Mouse (Mus musculus) CD4-positive, CD25-positive, alpha-beta regulatory T cell, adult 2 months (primary cell): ENCODE measurements around the gene Isyna1.
A peak's percentile ranks its signal among the peaks of the same experiment; 100 is the strongest.
"Not testable (repeated sequence)": the region's sequence is repeated elsewhere in the genome, so short reads cannot be mapped to it uniquely, and the experiment has no call there.

Experiments used
- DNase-seq: peaks from one replicate; pipeline ENCODE4 v3.0.0-alpha.2; 2012; ENCODE audit warnings: low read depth, low spot score

The Isyna1 gene

DNA sequence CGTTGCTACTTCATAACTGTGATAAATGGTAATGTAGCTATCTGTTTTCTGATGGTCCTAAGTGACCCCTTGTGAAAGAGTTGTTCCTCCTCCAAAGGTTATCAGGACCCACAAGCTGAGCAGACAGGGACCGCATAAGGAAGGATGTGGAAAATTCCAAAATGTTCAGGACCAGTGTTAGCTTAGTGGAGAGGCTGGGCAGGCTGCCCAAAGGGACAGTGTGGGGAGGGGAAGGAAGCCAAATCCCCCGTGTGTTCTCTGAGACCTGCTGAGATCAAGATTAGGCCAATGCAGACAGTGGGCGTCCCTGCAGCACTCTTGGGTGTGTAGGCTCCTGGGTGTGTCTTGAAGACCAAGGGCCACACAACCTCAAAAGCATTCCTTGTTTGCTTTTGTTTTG, 19.3 kb upstream of the Isyna1 start:
- no peak for DNase-seq

DNA sequence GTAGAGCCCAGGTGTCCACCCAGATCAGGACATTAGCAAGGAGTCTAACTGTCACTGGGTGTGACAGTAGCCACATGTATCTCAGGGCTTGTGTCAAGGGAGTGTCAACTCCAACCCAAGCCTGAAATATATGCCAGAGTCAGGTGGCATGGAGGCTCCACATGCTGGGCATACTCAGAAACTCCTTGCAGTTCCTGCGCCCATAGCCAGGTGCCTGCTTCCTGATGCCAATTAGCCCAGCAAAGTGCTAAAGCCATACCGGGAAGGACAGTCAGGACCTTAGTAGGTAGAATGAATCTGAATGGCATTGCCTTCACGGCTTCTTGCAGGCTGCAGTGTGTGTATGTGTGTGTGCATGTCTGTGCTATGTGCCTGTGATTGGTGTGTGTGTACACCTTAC, 17.0 kb upstream of the Isyna1 start:
- DNase-seq = no peak

DNA sequence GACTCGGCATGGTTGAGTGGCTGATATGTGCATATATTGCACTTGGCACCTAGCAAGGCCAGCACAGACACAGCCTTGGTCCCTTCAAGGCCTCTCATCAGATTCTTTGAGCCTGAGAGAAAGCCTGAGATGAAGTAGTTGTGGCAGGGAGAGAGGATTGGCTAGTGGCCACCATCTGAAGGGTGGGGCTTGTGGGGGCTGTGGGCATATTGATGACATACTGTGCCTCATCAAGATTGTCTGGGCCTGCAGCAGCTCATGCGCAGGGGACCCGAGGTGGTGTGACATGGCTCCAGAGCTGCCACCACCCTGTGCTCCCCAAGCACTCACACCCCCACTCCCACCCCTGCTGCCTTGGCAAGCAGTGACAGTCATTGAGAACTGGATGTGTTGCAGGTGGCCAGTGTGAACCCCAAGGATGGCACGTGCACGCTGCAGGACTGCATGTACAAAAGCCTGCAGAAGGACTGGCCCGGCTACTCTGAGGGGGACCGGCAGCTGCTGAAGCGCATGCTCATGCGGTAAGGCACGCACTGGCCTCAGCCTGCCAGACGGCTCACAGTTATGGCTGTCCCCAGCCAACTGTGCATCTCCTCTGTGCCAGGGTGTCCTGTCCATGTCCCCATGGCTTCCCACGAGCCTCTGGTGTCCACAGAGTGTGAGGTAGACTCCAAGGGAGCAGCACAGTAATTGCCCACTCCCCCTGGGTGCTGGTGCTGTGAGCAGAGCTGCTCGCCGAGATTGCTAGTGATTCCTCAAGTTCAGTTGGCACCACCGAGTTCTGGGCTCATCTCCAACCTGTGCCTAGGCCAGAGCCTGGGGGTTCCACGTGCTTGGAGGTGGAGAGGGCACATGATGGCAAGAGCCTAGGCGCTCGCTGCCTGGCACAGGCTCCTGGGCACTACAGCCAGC, 10.4 kb upstream of the Isyna1 start:
- no peak for DNase-seq

DNA sequence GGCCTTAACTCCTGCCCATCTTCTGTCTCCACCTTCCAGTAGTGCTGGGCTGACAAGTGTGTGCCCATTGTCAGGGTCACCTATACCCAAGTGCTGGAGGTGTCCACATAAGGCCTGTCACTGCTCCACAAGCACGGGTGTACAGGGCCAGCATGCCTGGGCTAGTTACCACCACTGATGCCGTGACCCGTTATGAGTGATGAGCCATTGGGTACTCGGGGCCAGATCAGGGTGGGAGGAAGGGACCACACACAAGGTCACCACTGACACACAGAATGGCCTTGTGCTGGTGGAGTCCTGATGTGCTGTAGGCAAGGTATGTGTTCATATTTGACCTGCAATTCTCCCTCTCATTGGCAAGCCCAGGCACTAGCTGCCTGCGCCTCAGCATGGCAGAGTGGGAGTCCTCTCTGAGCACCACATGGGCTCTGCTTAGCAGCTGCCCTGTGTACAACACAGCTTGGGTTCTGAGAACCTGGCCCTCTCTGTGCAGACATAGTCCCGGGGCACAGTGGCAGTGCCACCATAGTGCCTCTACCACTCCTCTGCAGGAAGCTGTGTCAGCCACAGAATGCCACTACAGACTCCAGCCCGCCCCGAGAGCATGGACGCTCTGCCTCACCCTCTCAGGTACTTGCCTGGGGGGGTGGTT, 9.4 kb upstream of the Isyna1 start:
- no peak for DNase-seq

DNA sequence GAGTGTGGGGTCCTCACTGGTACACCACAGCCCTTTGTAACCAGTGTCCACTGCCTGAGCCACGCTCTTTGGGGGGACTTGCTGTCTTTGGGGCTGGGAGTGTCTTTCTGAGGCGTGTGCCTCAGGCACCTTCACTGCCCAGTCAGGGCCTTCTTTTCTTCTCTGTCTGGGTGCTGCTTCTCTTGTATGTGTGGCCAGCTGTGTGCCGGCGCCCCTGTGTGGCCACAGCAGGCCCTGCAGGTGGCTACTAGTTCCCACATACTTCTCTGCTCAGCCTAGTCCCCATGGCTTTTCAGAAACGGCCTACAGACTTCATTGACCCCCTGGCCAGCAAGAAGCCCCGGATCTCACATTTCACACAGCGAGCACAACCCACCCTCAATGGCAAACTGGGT, 8.9 kb upstream of the Isyna1 start:
- DNase-seq = peak; percentile 72

GRCm38 (mm10) chr8:70587955-70588354, 6.2 kb upstream of the Isyna1 start:
- DNase-seq = not testable (repeated sequence)

- DNase-seq = no peak
Observed at GRCm38 (mm10) chr8:70591569-70591968, 2.6 kb upstream of the Isyna1 start.

DNA sequence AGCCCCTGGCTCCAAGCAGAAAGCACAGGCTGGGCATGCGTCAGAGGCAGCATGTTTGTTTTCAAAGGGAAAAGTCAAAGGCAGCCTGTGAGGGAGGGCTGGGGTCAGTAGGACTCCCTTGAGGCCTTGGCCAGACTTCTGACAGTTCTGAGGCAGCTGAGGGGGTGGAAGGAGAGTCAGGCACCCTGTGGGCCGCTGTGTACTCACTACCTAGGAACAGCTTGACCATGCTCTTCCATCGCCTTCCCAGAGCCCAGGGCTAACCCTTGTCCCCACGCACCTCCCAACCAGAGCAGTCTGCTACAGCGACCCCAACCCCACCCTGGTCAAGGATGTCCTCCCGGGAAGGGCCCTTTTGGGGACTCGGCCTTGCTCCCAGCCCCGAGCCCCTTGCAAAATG, 1.0 kb upstream of the Isyna1 start:
- DNase-seq = no peak

- DNase-seq = peak; percentile 66
Observed at GRCm38 (mm10) chr8:70594621-70595564, 720 bp downstream of the Isyna1 start.

DNA sequence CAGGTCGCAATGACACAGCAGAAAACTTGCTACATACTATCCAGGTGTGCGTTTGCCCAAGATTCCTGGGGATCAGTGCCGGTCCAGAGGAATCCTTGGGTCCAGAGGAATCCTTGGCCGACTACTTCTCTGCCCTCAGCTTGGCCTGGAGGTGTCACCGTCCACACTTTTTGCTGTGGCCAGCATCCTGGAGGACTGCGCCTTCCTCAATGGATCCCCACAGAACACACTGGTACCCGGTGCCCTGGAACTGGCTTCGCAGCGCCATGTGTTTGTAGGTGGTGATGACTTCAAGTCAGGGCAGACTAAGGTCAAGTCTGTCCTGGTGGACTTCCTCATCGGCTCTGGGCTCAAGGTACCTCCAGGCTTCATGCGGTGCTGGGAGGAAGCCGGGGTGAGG, 1.6 kb downstream of the Isyna1 start:
- DNase-seq = no peak

DNA sequence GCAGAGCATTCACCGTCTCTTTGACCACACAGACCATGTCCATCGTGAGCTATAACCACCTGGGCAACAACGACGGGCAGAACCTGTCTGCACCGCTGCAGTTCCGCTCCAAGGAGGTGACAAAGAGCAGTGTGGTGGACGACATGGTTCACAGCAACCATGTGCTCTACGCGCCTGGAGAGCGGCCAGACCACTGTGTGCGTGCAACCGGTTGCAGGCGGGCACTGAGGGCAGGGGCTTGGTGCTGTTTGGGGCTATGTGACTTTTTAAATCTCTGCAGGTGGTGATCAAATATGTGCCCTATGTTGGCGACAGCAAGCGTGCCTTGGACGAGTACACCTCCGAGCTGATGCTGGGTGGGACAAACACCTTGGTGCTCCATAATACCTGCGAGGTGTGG, 2.0 kb downstream of the Isyna1 start:
- no peak for DNase-seq

DNA sequence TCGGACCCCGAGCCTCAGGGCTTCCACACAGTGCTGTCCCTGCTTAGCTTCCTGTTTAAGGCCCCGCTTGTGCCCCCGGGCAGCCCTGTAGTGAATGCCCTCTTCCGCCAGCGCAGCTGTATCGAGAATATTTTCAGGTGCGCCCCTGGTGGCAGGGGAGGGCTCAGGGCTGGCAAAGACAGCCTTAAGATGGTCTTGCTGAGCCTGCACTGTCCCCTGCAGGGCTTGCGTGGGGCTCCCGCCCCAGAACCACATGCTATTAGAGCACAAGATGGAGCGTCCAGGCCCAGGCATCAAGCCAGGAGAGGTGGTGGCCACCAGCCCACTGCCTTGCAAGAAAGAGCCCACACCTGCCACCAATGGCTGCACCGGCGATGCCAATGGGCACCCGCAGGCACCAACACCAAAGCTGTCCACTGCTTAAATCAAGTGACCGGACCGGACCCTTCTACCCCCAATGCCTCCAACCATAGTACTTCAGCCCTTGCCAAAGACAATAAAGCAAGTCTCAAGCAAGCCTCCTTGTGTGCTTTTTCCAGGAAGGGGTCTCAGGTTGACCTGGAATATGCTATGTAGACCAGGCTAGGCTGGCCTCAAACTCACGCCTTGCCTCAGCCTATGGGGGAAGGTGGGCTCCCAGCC, 2.7 kb downstream of the Isyna1 start:
- no peak for DNase-seq

GRCm38 (mm10) chr8:70597417-70598272, 3.5 kb downstream of the Isyna1 start:
- DNase-seq = no peak

- DNase-seq = no peak
Observed at GRCm38 (mm10) chr8:70598283-70598682, 4.1 kb downstream of the Isyna1 start.

DNA sequence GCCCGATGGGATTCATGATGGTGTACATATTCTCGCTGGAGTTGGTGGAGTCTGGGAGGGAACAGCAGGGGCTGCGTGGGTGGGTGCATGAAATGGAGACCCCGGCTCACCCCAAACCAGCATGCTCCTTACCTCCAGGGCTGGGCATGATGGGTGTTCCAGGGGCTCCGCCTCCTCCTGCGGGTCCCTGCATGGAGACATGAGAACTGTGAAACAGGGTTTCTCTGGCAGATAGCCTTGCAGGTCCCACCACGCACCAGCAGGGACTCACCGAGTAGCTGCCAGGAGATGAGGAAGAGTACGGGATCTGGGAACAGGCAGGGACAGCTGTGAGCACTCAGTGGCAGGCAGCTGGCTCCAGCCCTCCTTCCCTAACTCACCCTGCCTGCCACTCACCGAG, 4.5 kb downstream of the Isyna1 start:
- DNase-seq = no peak

- DNase-seq = no peak
Observed at GRCm38 (mm10) chr8:70599507-70600290, 5.5 kb downstream of the Isyna1 start.

DNA sequence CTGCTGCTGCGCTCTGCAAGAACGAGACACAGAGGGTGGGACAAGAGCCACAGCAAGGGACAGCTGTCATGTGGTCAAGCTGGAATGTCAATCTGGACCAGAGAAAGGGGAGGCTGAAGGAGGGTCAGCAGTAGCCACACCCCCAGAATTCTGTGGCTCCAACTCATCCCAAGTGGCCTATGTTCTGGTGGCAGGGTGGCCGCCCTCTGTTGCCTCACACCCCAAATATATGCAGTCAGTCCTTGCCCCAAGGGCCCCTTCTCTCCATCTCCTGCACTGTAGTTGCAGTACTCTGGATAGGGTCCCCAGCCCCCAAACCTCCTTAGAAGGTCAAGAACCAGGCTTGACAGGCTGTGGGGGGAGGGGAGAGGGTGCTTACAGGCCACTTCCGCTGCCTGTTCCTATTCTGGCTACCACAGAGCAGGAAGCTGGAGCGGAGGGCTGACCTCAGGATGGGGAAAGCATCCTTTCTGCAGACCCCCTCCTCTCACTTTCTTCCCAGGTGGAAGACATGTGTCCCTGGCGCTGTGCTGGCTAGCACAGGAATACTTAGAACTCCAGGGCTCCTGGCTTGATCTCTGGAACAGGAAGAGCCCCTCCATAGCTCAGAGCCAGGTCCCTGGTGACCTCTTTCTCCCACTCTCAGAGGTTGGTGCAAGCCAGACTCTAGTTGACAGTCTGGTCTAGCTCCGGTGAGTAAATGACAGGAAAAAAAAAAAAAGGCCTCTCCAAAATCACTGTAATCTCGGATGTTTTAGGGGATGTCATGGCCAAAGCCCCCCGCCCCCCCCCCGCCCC, 6.5 kb downstream of the Isyna1 start:
- no peak for DNase-seq

- peak; percentile 90 for DNase-seq
Observed at GRCm38 (mm10) chr8:70601271-70601649, 7.1 kb downstream of the Isyna1 start.
